Mouse (Mus musculus) liver, embryonic 12.5 days (tissue): ENCODE results near the gene Gm42715. TPM values are rescaled to one million over a fixed set of nuclear protein-coding genes. Genes with fewer than 3 reads are reported as not detected.
"Not testable (repeated sequence)": the region's sequence is repeated elsewhere in the genome, so short reads cannot be mapped to it uniquely, and the experiment has no call there.

Experiments
- ATAC-seq: fragments of 200-750 bp; cut with Nextera tagmentation; 2 replicates; pipeline ENCODE4 v1.8.0; 2017; ENCODE audit warnings: moderate number of reproducible peaks, mild to moderate bottlenecking, moderate library complexity
- H3K27ac ChIP-seq: fragments of 300-500 bp; sonication (generic); 2 replicates; pipeline ENCODE4 v1.5.1; 2016; ENCODE audit warnings: mild to moderate bottlenecking
- H3K27me3 ChIP-seq: fragments of 300-500 bp; sonication (generic); replicated peaks from 2 replicates; pipeline ENCODE4 v1.6.1; 2016; ENCODE audit warnings: mild to moderate bottlenecking, moderate library complexity
- H3K36me3 ChIP-seq: fragments of 300-500 bp; sonication (generic); 2 replicates; pipeline ENCODE4 v1.6.1; 2016; ENCODE audit warnings: mild to moderate bottlenecking, moderate library complexity
- H3K4me1 ChIP-seq: fragments of 300-500 bp; sonication (generic); 2 replicates; pipeline ENCODE4 v1.6.1; 2016
- H3K4me2 ChIP-seq: fragments of 300-500 bp; sonication (generic); 2 replicates; pipeline ENCODE4 v1.6.1; 2016; ENCODE audit warnings: mild to moderate bottlenecking, moderate library complexity
- H3K4me3 ChIP-seq: fragments of 300-500 bp; sonication (generic); 2 replicates; pipeline ENCODE4 v1.5.1; 2016; ENCODE audit warnings: mild to moderate bottlenecking, moderate library complexity
- H3K9ac ChIP-seq: fragments of 300-500 bp; sonication (generic); 2 replicates; pipeline ENCODE4 v1.6.1; 2016; ENCODE audit warnings: mild to moderate bottlenecking, moderate library complexity
- H3K9me3 ChIP-seq: fragments of 300-500 bp; sonication (generic); replicated peaks from 2 replicates; pipeline ENCODE4 v1.6.1; 2016; ENCODE audit warnings: mild to moderate bottlenecking, moderate library complexity
- WGBS: fragments of 180-500 bp; shearing (Covaris S2); methylation state at CpG from one replicate; pipeline ENCODE4 v1.1.7; 2016; ENCODE audit not compliant: insufficient replicate concordance; 5-methylcytosine and 5-hydroxymethylcytosine counted together
- polyA plus RNA-seq: library from polyadenylated mRNA; unstranded; fragments of >200 nt; fragmentation: Nextera tagmentation; extraction: Ambion mirVana; gene quantifications from 2 replicates; pipeline ENCODE4 v1.2.1, GENCODE M21; 2016

Gm42715 gene
- polyA plus RNA-seq, 1 experiment from 2014 or later = 8.8 TPM

DNA sequence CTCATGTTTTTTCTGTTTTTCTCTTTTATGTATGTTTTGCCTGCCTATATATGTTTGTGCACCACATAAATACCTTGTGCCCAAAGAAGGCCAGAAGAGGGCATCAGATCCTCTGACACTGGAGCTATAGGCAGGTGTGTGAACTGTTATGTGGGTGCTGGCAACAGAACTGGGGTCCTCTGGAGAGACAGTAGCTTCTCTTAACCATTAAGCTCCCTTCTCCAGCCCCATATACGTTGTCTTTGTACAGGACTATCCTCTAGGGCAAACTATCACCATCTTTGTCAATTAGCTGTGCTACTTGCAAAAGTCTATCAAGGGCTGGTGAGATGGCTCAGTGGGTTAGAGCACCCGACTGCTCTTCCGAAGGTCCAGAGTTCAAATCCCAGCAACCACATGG, 11.1 kb upstream of the Gm42715 start:
- Histone ChIP-seq H3K9ac (no peak overlapping the region), H3K9me3 (no peaks in the 10 kb centered on the region), H3K27me3 (no peaks in the 10 kb centered on the region; the same call in 1 of the 2 replicates), H3K27ac (no peak overlapping the region), H3K36me3 (no peaks in the 10 kb centered on the region), H3K4me2 (no peak overlapping the region), H3K4me3 (no peak overlapping the region), H3K4me1 (peaks cover 19% of the 10 kb centered on the region)
- no peak for ATAC-seq
- 83% methylated on average over 3 of the region's 3 CpGs for WGBS

DNA sequence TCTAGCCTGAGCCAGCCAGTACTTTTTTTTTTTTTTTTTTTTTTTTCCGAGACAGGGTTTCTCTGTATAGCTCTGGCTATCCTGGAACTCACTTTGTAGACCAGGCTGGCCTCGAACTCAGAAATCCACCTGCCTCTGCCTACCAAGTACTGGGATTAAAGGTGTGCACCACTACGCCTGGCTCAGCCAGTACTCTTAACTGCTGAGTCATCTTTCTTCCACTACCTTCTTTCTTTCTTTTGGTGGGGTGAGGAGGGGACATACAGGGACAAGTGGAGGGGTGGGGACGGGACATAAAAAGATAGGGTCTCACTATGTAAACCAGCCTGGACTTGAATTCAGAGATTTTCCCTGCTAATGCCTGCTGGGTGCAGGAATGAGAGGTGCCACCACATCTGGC, 9.6 kb upstream of the Gm42715 start:
- not testable (repeated sequence) for H3K27me3 ChIP-seq, H3K9ac ChIP-seq, H3K4me2 ChIP-seq, H3K27ac ChIP-seq, H3K4me3 ChIP-seq, ATAC-seq, H3K9me3 ChIP-seq
- H3K36me3 ChIP-seq = peaks cover 12% of the 10 kb centered on the region
- 64% methylated on average over 3 of the region's 4 CpGs for WGBS
- peaks cover 33% of the 10 kb centered on the region for H3K4me1 ChIP-seq

- H3K4me1 ChIP-seq = peaks cover 42% of the 10 kb centered on the region
- peaks cover 25% of the 10 kb centered on the region for H3K36me3 ChIP-seq
- WGBS = 36% methylated on average over 8 of the region's 8 CpGs
- H3K27me3 ChIP-seq = no peaks in the 10 kb centered on the region
- peak overlapping the region; percentile 89 for H3K4me2 ChIP-seq
- peak overlapping the region; percentile 97 for H3K27ac ChIP-seq
- H3K9ac ChIP-seq = peak overlapping the region; percentile 88
- ATAC-seq = no peak
- H3K9me3 ChIP-seq = no peaks in the 10 kb centered on the region
- H3K4me3 ChIP-seq = peak overlapping the region; percentile 95
These were observed 8.1 kb upstream of the Gm42715 start for GRCm38 (mm10) chr7:127511241-127511640.

- H3K4me1 ChIP-seq = peaks cover 42% of the 10 kb centered on the region
- peaks cover 30% of the 10 kb centered on the region for H3K36me3 ChIP-seq
- H3K4me2 ChIP-seq = peak within 1 kb of the TSS; percentile 89
- ATAC-seq = peak; percentile 94
- peak within 1 kb of the TSS; percentile 97 for H3K27ac ChIP-seq
- H3K9me3 ChIP-seq = no peaks in the 10 kb centered on the region
- H3K27me3 ChIP-seq = no peaks in the 10 kb centered on the region
- under 1% methylated on average over 37 of the region's 37 CpGs for WGBS
- peak within 1 kb of the TSS; percentile 88 for H3K9ac ChIP-seq
- peak within 1 kb of the TSS; percentile 95 for H3K4me3 ChIP-seq
These were observed 7.6 kb upstream of the Gm42715 start, which contains the start of gene Srcap for GRCm38 (mm10) chr7:127511808-127512230. TSS of gene Srcap (plus strand) at chr7:127511983.

DNA sequence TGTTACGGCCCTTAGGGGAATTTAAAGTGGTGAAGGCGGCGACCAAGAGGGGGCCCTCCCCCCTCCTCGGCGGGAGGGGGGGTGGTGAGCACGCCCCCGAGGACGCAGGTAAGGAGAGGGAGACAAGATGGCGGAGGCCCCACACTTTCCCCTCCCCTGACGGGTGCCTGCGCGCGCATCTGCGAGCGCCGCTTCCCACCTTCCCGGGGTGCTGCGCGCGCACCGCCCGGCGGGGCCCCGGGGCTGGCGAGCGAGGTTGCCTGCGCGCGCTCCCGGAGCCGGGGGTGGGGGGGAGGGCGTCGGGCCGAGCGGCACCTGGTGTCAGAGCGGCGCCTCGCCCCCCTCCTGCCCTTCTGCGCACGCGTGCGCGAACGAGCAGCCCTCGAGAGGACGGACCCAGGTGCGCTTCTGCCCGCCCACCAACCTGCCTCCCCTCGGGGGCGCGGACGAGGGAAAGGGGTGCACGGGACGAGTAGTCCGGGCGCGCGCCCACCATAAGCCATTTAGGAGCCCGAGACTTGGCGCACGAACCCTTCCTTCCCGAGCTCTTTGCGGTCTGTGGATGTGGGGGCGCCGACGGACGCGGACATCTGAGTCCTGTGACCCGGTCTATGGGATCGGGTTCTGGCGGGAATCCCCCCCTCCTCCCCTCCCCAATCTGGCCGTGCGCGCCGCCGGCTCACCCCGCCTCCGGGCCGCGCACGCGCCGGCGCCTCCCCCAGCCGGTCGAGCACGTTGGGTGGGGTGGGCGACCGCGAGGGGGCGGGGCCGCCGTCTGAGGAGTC, 7.0 kb upstream of the Gm42715 start:
- under 1% methylated on average over 74 of the region's 93 CpGs for WGBS
- Histone ChIP-seq H3K36me3 (peaks cover 36% of the 10 kb centered on the region), H3K4me2 (peak overlapping the region; percentile 89), H3K27ac (peak overlapping the region; percentile 97), H3K4me3 (peak overlapping the region; percentile 95), H3K9ac (peak overlapping the region; percentile 88), H3K27me3 (no peaks in the 10 kb centered on the region), H3K4me1 (peaks cover 42% of the 10 kb centered on the region), H3K9me3 (no peaks in the 10 kb centered on the region)
- ATAC-seq = peak; percentile 83

DNA sequence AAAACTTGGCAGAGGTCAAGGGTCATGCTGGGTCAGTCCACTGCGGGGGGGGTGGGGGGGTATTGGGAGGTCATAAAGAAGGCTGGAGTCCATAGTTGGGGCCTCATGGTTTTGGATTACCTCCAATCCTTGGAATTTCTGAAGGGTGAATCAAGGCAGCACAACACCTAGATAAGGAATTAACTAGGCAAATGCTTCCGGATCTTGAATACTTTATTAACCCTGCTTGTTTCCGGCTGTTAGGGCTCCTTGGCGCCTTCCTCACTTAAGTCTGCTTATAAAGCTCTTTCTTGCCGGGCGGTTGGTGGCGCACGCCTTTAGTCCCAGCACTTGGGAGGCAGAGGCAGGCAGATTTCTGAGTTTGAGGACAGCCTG, 6.4 kb upstream of the Gm42715 start:
- ATAC-seq = no peak

GRCm38 (mm10) chr7:127513781-127514180, 5.6 kb upstream of the Gm42715 start:
- Histone ChIP-seq H3K9me3 (no peaks in the 10 kb centered on the region), H3K4me3 (peak overlapping the region; percentile 95), H3K4me2 (peak overlapping the region; percentile 89), H3K27me3 (no peaks in the 10 kb centered on the region), H3K4me1 (peaks cover 42% of the 10 kb centered on the region), H3K9ac (peak overlapping the region; percentile 88), H3K36me3 (peaks cover 50% of the 10 kb centered on the region), H3K27ac (peak overlapping the region; percentile 97)
- 78% methylated on average over 3 of the region's 3 CpGs for WGBS
- no peak for ATAC-seq

More for the DNA sequence above, 6.4 kb upstream of the Gm42715 start:
- no peaks in the 10 kb centered on the region for H3K9me3 ChIP-seq
- WGBS = 20% methylated on average over 8 of the region's 8 CpGs
- H3K27me3 ChIP-seq = no peaks in the 10 kb centered on the region
- peak overlapping the region; percentile 89 for H3K4me2 ChIP-seq
- H3K4me1 ChIP-seq = peaks cover 42% of the 10 kb centered on the region
- peak overlapping the region; percentile 97 for H3K27ac ChIP-seq
- H3K9ac ChIP-seq = peak overlapping the region; percentile 88
- H3K4me3 ChIP-seq = peak overlapping the region; percentile 95
- peaks cover 42% of the 10 kb centered on the region for H3K36me3 ChIP-seq

DNA sequence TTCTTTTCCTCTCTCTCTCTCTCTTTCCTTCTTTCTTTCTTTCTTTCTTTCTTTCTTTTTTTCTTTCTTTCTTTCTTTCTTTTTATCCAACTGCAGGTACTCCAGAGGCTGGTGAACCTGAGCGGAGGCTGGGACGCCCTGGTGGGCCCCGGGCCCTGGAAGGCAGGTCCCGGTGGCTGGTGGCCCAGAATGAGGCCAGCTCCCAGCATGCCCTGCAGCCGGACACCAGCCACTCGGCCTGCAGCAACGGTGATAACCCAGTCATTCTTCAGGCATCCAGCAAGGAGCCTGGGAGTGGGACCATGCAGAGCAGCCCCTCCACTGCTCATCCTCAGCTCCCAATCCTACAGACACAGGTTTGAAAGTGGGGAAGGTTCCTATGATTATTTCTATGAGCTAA, 3.5 kb upstream of the Gm42715 start:
- Histone ChIP-seq H3K4me1 (peaks cover 37% of the 10 kb centered on the region), H3K9ac (no peak overlapping the region), H3K27ac (no peak overlapping the region), H3K4me3 (no peak overlapping the region), H3K27me3 (no peaks in the 10 kb centered on the region), H3K36me3 (peaks cover 70% of the 10 kb centered on the region), H3K9me3 (no peaks in the 10 kb centered on the region), H3K4me2 (no peak overlapping the region)
- no peak for ATAC-seq
- WGBS = 85% methylated on average over 7 of the region's 7 CpGs

DNA sequence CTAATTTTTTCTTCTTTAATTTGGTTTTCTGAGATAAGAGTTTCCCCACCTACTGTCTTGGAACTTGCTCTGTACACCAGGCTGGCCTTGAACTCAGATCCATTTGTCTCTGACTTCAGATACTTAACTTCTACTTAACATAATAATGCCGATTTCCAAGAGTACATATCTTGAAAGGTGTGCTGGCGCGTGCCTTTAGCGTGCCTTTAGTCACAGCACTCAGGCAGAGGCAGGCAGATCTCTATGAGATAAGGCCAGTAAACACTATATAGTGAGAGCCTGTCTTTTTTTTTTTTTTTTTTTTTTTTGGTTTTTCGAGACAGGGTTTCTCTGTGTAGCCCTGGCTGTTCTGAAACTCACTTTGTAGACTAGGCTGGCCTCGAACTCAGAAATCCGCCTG, 3.0 kb upstream of the Gm42715 start:
- no peaks in the 10 kb centered on the region for H3K27me3 ChIP-seq
- H3K36me3 ChIP-seq = peaks cover 75% of the 10 kb centered on the region
- no peak for ATAC-seq
- H3K9me3 ChIP-seq = no peaks in the 10 kb centered on the region
- 83% methylated on average over 7 of the region's 7 CpGs for WGBS
- H3K27ac ChIP-seq = no peak overlapping the region
- peaks cover 32% of the 10 kb centered on the region for H3K4me1 ChIP-seq
- H3K4me3 ChIP-seq = no peak overlapping the region
- no peak overlapping the region for H3K4me2 ChIP-seq
- no peak overlapping the region for H3K9ac ChIP-seq

DNA sequence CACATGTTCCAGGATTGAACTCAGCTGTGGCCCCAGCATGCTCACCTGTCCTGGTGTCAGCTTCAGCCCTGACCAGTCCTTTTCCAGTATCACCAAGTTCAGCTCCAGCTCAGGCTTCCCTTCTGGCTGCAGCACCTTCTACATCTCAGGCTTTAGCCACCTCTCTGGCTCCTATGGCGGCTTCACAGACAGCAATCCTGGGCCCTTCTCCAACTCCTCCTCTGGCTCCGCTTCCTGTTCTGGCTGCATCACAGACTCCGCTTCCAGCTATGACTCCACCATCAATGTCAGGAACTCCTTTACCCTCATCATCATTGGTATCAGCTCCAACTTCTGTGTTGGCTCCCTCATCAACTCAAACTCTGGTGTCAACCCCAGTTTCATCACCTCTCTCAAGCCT, 22.3 kb downstream of the Gm42715 start:
- peaks cover 97% of the 10 kb centered on the region for H3K36me3 ChIP-seq
- H3K4me1 ChIP-seq = no peaks in the 10 kb centered on the region
- no peaks in the 10 kb centered on the region for H3K9me3 ChIP-seq
- H3K4me2 ChIP-seq = no peak overlapping the region
- H3K4me3 ChIP-seq = no peak overlapping the region
- no peaks in the 10 kb centered on the region for H3K27me3 ChIP-seq
- 97% methylated on average over 3 of the region's 3 CpGs for WGBS
- no peak for ATAC-seq
- H3K9ac ChIP-seq = no peak overlapping the region
- no peak overlapping the region for H3K27ac ChIP-seq

GRCm38 (mm10) chr7:127549116-127549835, 29.9 kb downstream of the Gm42715 start:
- H3K4me2 ChIP-seq = no peak overlapping the region
- H3K4me1 ChIP-seq = no peaks in the 10 kb centered on the region
- H3K27me3 ChIP-seq = no peaks in the 10 kb centered on the region
- H3K27ac ChIP-seq = no peak overlapping the region
- no peak overlapping the region for H3K4me3 ChIP-seq
- peaks cover 90% of the 10 kb centered on the region for H3K36me3 ChIP-seq
- ATAC-seq = no peak
- H3K9ac ChIP-seq = no peak overlapping the region
- WGBS = 90% methylated on average over 15 of the region's 15 CpGs
- no peaks in the 10 kb centered on the region for H3K9me3 ChIP-seq

DNA sequence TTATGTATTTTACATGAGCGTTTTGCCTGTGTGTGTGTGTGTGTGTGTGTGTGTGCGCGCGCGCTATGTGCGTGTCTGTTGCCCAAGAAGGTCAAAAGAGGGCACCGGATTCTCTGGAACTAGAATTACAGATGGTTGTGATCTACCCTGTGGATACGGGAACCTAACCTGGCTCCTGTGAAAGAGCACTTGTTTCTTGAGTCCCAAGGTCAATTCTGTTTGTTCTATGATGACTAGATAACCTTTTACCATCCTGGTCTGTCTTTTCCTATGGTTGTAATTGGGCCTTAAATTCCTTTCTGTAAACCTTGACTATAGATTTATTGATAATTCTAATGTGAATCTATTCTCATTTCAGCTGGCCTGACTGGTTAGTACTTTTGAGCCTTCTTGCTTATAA, 32.2 kb downstream of the Gm42715 start:
- Histone ChIP-seq H3K4me3 (no peak overlapping the region), H3K36me3 (peaks cover 90% of the 10 kb centered on the region), H3K4me2 (no peak overlapping the region), H3K27ac (no peak overlapping the region), H3K4me1 (no peaks in the 10 kb centered on the region), H3K9me3 (no peaks in the 10 kb centered on the region), H3K27me3 (no peaks in the 10 kb centered on the region), H3K9ac (no peak overlapping the region)
- ATAC-seq = no peak
- 94% methylated on average over 8 of the region's 8 CpGs for WGBS
